Mouse (Mus musculus): ENCODE measurements around the gene Gpld1. TPM values are rescaled to one million over a fixed set of nuclear protein-coding genes. Genes with fewer than 3 reads are reported as not detected.

Gpld1 gene
- polyA plus RNA-seq, 1 experiment from 2014 or later = 0.79 TPM

DNA sequence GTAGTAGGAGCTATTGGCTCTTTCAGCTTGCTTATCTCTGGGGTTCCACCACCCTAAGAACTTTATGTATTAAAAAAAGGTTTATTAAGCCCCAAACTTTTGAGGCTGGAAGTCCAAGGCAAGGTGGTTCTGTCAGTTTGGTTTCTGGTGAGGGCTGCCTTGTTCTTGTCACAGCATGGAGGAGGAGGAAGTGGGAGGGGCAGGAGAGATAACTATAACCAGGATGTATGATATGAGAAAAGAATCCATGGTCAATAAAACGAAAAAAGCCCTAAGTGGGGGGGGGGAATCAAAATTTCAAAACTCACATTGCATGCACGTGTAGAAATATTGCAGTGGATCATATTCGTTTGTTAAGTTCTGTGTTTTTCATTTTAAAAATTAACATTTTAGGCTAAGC lies 80.2 kb downstream of the Gpld1 start:
- peaks cover 2% of the 10 kb centered on the region; the same call in 1 of the 2 replicates for H3K36me3 ChIP-seq
- ATAC-seq (ENCODE audit: insufficient number of reproducible peaks, insufficient read depth, low FRiP score, low TSS enrichment, low read depth) = no peak
- no peak overlapping the region for H3K9ac ChIP-seq
- no peaks in the 10 kb centered on the region for H3K9me3 ChIP-seq
- no peak overlapping the region for H3K4me2 ChIP-seq
- no peak overlapping the region for H3K27ac ChIP-seq
- peaks cover 14% of the 10 kb centered on the region for H3K4me1 ChIP-seq
- WGBS = 68% methylated on average over 3 of the region's 3 CpGs
- no peaks in the 10 kb centered on the region for H3K27me3 ChIP-seq
- H3K4me3 ChIP-seq = no peak overlapping the region

DNA sequence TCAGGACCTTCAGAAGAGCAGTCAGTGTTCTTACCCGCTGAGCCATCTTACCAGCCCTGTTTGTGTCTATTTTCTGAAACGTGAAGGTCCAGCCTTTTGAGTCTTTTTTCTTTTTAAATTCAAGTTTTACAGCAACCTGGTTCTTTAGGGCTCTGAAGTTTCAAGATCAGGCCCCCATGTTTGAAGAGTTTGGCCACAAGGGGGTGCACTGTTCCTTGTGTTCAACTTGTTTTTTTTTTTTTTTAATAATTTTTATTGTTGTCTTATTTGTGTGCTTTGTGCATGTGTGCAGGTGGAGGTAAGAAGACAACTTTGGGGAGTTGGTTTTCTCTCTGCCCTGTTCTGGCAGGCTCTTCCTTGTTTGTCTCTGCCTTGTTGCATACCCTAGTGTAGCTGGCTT lies 81.7 kb downstream of the Gpld1 start:
- Histone ChIP-seq H3K9me3 (no peaks in the 10 kb centered on the region), H3K27me3 (no peaks in the 10 kb centered on the region), H3K4me2 (no peak overlapping the region), H3K36me3 (no peaks in the 10 kb centered on the region), H3K4me1 (no peaks in the 10 kb centered on the region), H3K4me3 (no peak overlapping the region), H3K27ac (no peak overlapping the region), H3K9ac (no peak overlapping the region)
- ATAC-seq (ENCODE audit: insufficient number of reproducible peaks, insufficient read depth, low FRiP score, low TSS enrichment, low read depth) = no peak
- 35% methylated on average over 2 of the region's 2 CpGs for WGBS

DNA sequence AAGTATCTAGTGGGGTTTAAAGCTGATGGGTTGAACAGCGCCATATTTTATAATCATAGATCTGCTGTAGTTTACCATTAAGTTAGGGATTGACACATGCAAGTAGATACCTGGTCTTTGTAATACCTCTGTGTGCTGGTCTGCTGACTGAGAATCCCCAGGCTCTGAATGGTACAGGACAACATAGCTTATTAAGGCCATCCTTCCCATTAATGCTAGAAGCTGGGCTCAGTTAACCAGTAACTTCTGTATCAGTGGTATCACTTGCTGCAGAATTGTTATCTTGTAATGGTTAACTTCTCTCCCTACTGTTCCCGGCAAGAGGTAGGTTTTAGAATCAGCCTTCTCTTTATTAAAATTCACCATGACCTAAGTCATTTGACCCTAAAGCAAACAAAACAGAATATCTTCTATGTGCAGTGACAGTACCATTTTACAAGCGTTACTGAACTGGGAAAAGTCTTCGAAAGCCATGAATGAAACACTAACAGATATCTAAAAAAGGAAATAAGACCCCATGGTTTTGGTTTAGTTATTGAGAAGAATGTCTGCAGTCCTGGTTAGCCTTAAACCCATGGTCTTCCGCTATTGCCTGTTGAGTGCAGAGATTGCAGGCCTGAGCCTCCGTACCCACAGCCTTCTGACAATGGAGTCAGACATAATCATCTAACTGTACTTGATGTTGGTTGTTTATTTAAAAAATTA lies 83.6 kb downstream of the Gpld1 start:
- H3K4me2 ChIP-seq = no peak overlapping the region
- H3K27ac ChIP-seq = no peak overlapping the region
- H3K4me3 ChIP-seq = no peak overlapping the region
- ATAC-seq (ENCODE audit: insufficient number of reproducible peaks, insufficient read depth, low FRiP score, low TSS enrichment, low read depth) = no peak
- H3K9me3 ChIP-seq = no peaks in the 10 kb centered on the region
- 87% methylated on average over 6 of the region's 6 CpGs for WGBS
- H3K4me1 ChIP-seq = no peaks in the 10 kb centered on the region
- H3K9ac ChIP-seq = no peak overlapping the region
- H3K27me3 ChIP-seq = no peaks in the 10 kb centered on the region
- no peaks in the 10 kb centered on the region for H3K36me3 ChIP-seq

DNA sequence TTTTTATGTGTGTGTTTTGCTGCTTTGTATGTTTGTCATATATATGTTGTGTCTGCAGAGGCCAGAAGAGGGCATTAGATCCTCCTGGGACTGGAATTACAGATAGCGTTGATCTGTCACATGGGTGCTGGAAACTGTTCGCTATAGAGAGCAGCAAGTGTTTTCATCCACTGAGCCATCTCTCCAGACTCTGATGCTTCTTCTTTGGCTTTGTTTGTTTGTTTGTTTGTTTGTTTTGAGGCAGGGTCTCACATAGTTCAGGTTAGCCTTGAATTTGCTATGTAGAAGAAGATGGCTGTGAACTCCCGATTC lies 84.1 kb downstream of the Gpld1 start:
- Histone ChIP-seq H3K4me2 (no peak overlapping the region), H3K36me3 (no peaks in the 10 kb centered on the region), H3K9me3 (no peaks in the 10 kb centered on the region), H3K27me3 (no peaks in the 10 kb centered on the region), H3K4me3 (no peak overlapping the region), H3K4me1 (no peaks in the 10 kb centered on the region), H3K9ac (no peak overlapping the region), H3K27ac (no peak overlapping the region)
- ATAC-seq (ENCODE audit: insufficient number of reproducible peaks, insufficient read depth, low FRiP score, low TSS enrichment, low read depth) = no peak
- 83% methylated on average over 3 of the region's 3 CpGs for WGBS

DNA sequence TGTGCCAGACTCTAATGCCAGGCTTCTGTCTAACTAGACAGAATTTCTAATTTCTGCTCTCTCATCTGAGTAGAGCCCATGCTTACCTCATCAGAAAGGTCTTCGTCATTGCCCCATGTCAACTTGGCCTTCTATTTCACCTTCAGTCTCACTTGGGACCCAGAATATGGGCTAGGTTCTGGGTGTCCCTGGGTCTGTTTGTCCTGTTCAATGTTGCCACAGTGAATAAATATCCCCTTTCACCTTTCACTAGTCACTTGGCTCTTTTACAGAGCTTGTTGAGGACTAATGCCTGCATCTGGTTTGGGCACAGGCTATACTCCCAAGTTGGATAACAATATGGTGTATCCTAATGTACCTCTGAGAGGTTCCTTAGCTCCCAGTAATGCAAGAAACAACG lies 96.5 kb downstream of the Gpld1 start:
- H3K4me2 ChIP-seq = no peak overlapping the region
- WGBS = 77% methylated on average over 2 of the region's 2 CpGs
- no peaks in the 10 kb centered on the region for H3K4me1 ChIP-seq
- no peak overlapping the region for H3K27ac ChIP-seq
- no peak overlapping the region for H3K9ac ChIP-seq
- H3K36me3 ChIP-seq = no peaks in the 10 kb centered on the region
- ATAC-seq (ENCODE audit: insufficient number of reproducible peaks, insufficient read depth, low FRiP score, low TSS enrichment, low read depth) = no peak
- H3K4me3 ChIP-seq = no peak overlapping the region
- H3K27me3 ChIP-seq = no peaks in the 10 kb centered on the region
- H3K9me3 ChIP-seq = no peaks in the 10 kb centered on the region

Other genes with a start within 250 kb of the Gpld1 start
- gene Armh2, start 201.9 kb upstream of the Gpld1 start, polyA plus RNA-seq (2015; fragmentation: Nextera tagmentation; extraction: Ambion mirVana) = not detected in 2 replicates
- gene Gmnn, start 181.2 kb upstream of the Gpld1 start, polyA plus RNA-seq (2015; fragmentation: Nextera tagmentation; extraction: Ambion mirVana) = 112 and 114 TPM in 2 replicates
- gene BC005537, start 141.5 kb upstream of the Gpld1 start, polyA plus RNA-seq (2015; fragmentation: Nextera tagmentation; extraction: Ambion mirVana) = 18.2 and 18.3 TPM in 2 replicates
- gene Acot13, start 111.6 kb upstream of the Gpld1 start, polyA plus RNA-seq (2015; fragmentation: Nextera tagmentation; extraction: Ambion mirVana) = 72.1 and 73.8 TPM in 2 replicates
- 58.8 and 59.2 TPM in 2 replicates for gene Tdp2, start 111.5 kb upstream of the Gpld1 start, polyA plus RNA-seq (2015; fragmentation: Nextera tagmentation; extraction: Ambion mirVana)
- 0.22 and 0.87 TPM in 2 replicates for gene D130043K22Rik, start 98.0 kb upstream of the Gpld1 start, polyA plus RNA-seq (2015; fragmentation: Nextera tagmentation; extraction: Ambion mirVana)
- gene Aldh5a1, start 5.5 kb upstream of the Gpld1 start, polyA plus RNA-seq (2015; fragmentation: Nextera tagmentation; extraction: Ambion mirVana) = 6.7 and 6.9 TPM in 2 replicates
- 14.0 and 15.1 TPM in 2 replicates for gene Mrs2, start 77.2 kb downstream of the Gpld1 start, polyA plus RNA-seq (2015; fragmentation: Nextera tagmentation; extraction: Ambion mirVana)
- gene Dcdc2a, start 112.9 kb downstream of the Gpld1 start, polyA plus RNA-seq (2015; fragmentation: Nextera tagmentation; extraction: Ambion mirVana) = 0.73 and 1.3 TPM in 2 replicates

Data from embryonic facial prominence, embryonic 13.5 days (tissue).